Mouse (Mus musculus): ENCODE results near the gene Slc25a27. TPM values are rescaled to one million over a fixed set of nuclear protein-coding genes. Genes with fewer than 3 reads are reported as not detected.

The Slc25a27 gene
- polyA plus RNA-seq, 2 experiments = 21.4 to 28.1 TPM

DNA sequence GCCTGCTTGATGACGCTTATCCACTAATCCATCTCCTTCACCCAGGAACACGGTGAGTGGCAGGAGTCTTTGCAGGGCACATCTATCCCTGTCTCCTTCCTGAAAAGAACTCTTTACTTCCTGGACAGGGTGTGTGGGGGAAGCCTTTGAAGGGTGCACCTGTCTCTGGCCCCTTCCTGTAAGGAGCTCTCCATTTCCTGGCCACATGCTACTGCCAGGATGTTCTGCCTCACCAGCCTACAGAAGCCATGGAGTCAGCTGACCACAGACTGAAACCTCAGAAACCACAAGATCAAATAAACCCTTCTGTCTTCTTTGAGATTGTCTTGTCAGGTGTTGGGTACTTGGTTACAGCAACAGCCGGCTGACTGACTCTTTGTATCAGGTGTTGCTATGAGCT, 21.9 kb downstream of the Slc25a27 start:
- ATAC-seq (ENCODE audit: low FRiP score, low read depth) = no peak
- no peaks in the 10 kb centered on the region for H3K9me3 ChIP-seq (ENCODE audit: control insufficient read depth, low read length)
- H3K36me3 ChIP-seq (ENCODE audit: control insufficient read depth, insufficient read depth, low read length) = peaks cover 30% of the 10 kb centered on the region
- WGBS = 83% methylated on average over 3 of the region's 3 CpGs
- no peak overlapping the region for H3K27ac ChIP-seq (replicated peaks; ENCODE audit: low read depth, low read length)
- no peak overlapping the region for H3K4me3 ChIP-seq (replicated peaks; ENCODE audit: low read length)
- no peak overlapping the region for H3K4me2 ChIP-seq (replicated peaks; ENCODE audit: low read depth, low read length, severe bottlenecking)
- no peak for TF ChIP-seq POLR2A (IDR thresholded peaks at IDR 0.05; ENCODE audit: borderline replicate concordance, extremely low read depth, insufficient read depth, insufficient read length)
- no peaks in the 10 kb centered on the region for H3K4me1 ChIP-seq (ENCODE audit: control insufficient read depth, insufficient read depth, low read length)
- H3K27me3 ChIP-seq (ENCODE audit: control insufficient read depth, insufficient read depth, low read length) = no peaks in the 10 kb centered on the region
- no peak overlapping the region for H3K9ac ChIP-seq (ENCODE audit: low read depth, low read length, severe bottlenecking)
- DNase-seq (ENCODE audit: low spot score) = no peak

DNA sequence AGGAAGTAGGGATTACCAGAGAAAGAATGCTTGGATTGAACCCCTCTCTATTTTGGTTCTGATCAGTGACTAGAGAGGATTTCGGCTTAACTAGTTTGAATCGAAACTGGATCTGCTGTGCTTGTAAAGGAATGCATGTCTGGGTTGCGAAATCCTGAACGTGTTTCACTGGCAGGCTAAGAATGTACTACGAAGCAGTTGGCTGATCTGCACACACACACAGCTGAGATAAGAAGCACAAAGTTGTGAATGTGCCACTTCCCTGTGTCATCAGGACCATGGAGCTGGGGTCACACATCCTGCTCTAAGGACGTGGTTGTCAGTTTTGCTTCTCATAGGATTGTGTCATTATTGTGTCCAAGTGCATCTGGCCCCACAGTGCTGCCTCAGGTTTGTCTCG, 22.6 kb downstream of the Slc25a27 start:
- Histone ChIP-seq H3K4me1 (ENCODE audit: control insufficient read depth, insufficient read depth, low read length) (no peaks in the 10 kb centered on the region), H3K4me3 (replicated peaks; ENCODE audit: low read length) (no peak overlapping the region), H3K9ac (ENCODE audit: low read depth, low read length, severe bottlenecking) (no peak overlapping the region), H3K27me3 (ENCODE audit: control insufficient read depth, insufficient read depth, low read length) (no peaks in the 10 kb centered on the region), H3K4me2 (replicated peaks; ENCODE audit: low read depth, low read length, severe bottlenecking) (no peak overlapping the region), H3K27ac (replicated peaks; ENCODE audit: low read depth, low read length) (no peak overlapping the region), H3K36me3 (ENCODE audit: control insufficient read depth, insufficient read depth, low read length) (peaks cover 25% of the 10 kb centered on the region), H3K9me3 (ENCODE audit: control insufficient read depth, low read length) (no peaks in the 10 kb centered on the region)
- DNase-seq (ENCODE audit: low spot score) = no peak
- no peak for TF ChIP-seq POLR2A (IDR thresholded peaks at IDR 0.05; ENCODE audit: borderline replicate concordance, extremely low read depth, insufficient read depth, insufficient read length)
- WGBS = 70% methylated on average over 7 of the region's 7 CpGs
- ATAC-seq (ENCODE audit: low FRiP score, low read depth) = no peak

DNA sequence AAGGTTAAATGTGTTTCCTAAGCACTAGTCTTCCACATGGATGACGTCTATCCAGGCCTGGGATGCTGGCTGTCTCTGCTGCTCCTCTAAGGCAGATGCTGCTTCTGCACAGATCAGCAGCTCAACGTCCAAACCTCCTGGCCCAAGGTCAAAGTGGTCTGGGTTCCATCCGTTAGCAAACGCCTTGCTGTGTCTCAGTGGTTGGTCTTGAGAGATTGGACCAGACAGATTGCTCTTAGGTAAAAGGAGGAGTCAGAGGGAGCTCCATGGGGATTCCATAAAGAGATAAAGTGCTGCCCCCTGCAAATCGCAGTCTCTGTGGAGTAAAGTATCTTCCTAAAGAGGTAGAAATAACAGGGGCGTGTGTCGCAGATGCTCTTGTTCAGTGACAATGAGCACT, 23.8 kb downstream of the Slc25a27 start:
- DNase-seq (ENCODE audit: low spot score) (no peak), ATAC-seq (ENCODE audit: low FRiP score, low read depth) (no peak)
- no peaks in the 10 kb centered on the region for H3K4me1 ChIP-seq (ENCODE audit: control insufficient read depth, insufficient read depth, low read length)
- no peak for TF ChIP-seq POLR2A (IDR thresholded peaks at IDR 0.05; ENCODE audit: borderline replicate concordance, extremely low read depth, insufficient read depth, insufficient read length)
- H3K4me2 ChIP-seq (replicated peaks; ENCODE audit: low read depth, low read length, severe bottlenecking) = no peak overlapping the region
- no peaks in the 10 kb centered on the region for H3K27me3 ChIP-seq (ENCODE audit: control insufficient read depth, insufficient read depth, low read length)
- H3K9me3 ChIP-seq (ENCODE audit: control insufficient read depth, low read length) = no peaks in the 10 kb centered on the region
- H3K9ac ChIP-seq (ENCODE audit: low read depth, low read length, severe bottlenecking) = no peak overlapping the region
- peaks cover 23% of the 10 kb centered on the region for H3K36me3 ChIP-seq (ENCODE audit: control insufficient read depth, insufficient read depth, low read length)
- no peak overlapping the region for H3K27ac ChIP-seq (replicated peaks; ENCODE audit: low read depth, low read length)
- 82% methylated on average over 7 of the region's 7 CpGs for WGBS
- H3K4me3 ChIP-seq (replicated peaks; ENCODE audit: low read length) = no peak overlapping the region

DNA sequence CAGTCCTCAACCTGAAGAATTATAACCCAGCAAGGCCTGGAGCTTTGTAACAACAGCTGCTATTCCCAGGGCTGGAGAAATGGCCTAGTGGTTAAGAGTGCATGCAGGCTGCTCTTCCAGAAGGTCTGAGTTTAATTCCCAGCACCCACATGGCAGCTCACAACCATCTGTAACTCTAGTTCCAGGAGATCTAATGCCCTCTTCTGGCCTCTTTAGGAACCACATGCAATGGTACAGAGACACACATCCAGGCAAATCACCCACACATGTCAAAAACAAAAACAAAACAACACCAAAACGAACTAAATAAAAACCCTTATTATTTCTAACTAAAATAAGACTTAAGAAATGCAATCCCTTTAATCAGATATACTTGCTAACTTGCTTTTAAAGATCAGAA, 26.2 kb downstream of the Slc25a27 start:
- no peak for ATAC-seq (ENCODE audit: low FRiP score, low read depth)
- no peaks in the 10 kb centered on the region for H3K9me3 ChIP-seq (ENCODE audit: control insufficient read depth, low read length)
- no peak for DNase-seq (ENCODE audit: low spot score)
- H3K27ac ChIP-seq (replicated peaks; ENCODE audit: low read depth, low read length) = no peak overlapping the region
- WGBS = 67% methylated on average over 1 of the region's 1 CpGs
- no peak overlapping the region for H3K4me3 ChIP-seq (replicated peaks; ENCODE audit: low read length)
- H3K4me1 ChIP-seq (ENCODE audit: control insufficient read depth, insufficient read depth, low read length) = no peaks in the 10 kb centered on the region
- TF ChIP-seq POLR2A (IDR thresholded peaks at IDR 0.05; ENCODE audit: borderline replicate concordance, extremely low read depth, insufficient read depth, insufficient read length) = no peak
- H3K27me3 ChIP-seq (ENCODE audit: control insufficient read depth, insufficient read depth, low read length) = no peaks in the 10 kb centered on the region
- peaks cover 23% of the 10 kb centered on the region for H3K36me3 ChIP-seq (ENCODE audit: control insufficient read depth, insufficient read depth, low read length)
- H3K4me2 ChIP-seq (replicated peaks; ENCODE audit: low read depth, low read length, severe bottlenecking) = no peak overlapping the region
- H3K9ac ChIP-seq (ENCODE audit: low read depth, low read length, severe bottlenecking) = no peak overlapping the region

DNA sequence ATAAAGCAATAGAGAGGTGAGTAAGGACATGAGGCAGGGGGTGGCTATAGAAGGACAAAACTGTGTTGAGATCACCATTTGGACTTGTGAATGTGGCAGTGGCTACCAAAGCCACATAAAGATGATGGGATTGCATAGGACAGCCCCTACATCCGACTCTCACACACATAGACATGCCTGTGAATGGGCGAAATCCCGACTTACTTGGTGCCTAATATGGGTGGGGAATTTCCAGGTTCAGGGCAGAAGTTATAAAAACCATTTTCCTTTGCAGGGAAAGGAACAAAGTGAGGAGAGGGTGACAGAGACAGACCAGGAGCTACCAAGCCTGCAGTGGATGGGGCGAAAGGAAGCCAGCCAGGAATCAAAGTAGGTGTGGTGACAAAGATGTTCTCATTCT, 29.9 kb downstream of the Slc25a27 start:
- H3K9me3 ChIP-seq (ENCODE audit: control insufficient read depth, low read length) = no peaks in the 10 kb centered on the region
- no peak overlapping the region for H3K27ac ChIP-seq (replicated peaks; ENCODE audit: low read depth, low read length)
- WGBS = 93% methylated on average over 4 of the region's 4 CpGs
- no peak for TF ChIP-seq POLR2A (IDR thresholded peaks at IDR 0.05; ENCODE audit: borderline replicate concordance, extremely low read depth, insufficient read depth, insufficient read length)
- ATAC-seq (ENCODE audit: low FRiP score, low read depth) (no peak), DNase-seq (ENCODE audit: low spot score) (no peak)
- H3K4me1 ChIP-seq (ENCODE audit: control insufficient read depth, insufficient read depth, low read length) = no peaks in the 10 kb centered on the region
- H3K4me2 ChIP-seq (replicated peaks; ENCODE audit: low read depth, low read length, severe bottlenecking) = no peak overlapping the region
- no peak overlapping the region for H3K4me3 ChIP-seq (replicated peaks; ENCODE audit: low read length)
- peaks cover 4% of the 10 kb centered on the region for H3K36me3 ChIP-seq (ENCODE audit: control insufficient read depth, insufficient read depth, low read length)
- no peak overlapping the region for H3K9ac ChIP-seq (ENCODE audit: low read depth, low read length, severe bottlenecking)
- H3K27me3 ChIP-seq (ENCODE audit: control insufficient read depth, insufficient read depth, low read length) = no peaks in the 10 kb centered on the region

DNA sequence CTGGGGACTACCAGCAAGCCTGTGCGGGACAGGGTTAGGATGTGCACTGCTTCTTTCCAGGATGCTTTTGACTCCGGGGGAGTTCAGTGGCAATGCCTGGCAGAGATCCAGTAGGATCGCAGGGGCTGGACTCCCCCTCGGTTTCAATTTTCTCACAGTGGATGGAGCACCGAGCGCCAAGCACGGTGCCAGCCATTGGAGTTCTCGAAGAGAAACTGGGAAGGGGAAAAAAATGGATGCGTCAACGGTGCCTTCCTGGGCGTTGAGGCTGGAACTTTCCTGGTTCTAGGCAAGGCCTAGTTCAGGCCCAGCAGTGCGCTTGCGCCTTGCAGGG, 36.6 kb downstream of the Slc25a27 start:
- Histone ChIP-seq H3K4me2 (replicated peaks; ENCODE audit: low read depth, low read length, severe bottlenecking) (peak overlapping the region; percentile 72), H3K9me3 (ENCODE audit: control insufficient read depth, low read length) (no peaks in the 10 kb centered on the region), H3K27ac (replicated peaks; ENCODE audit: low read depth, low read length) (no peak overlapping the region), H3K4me1 (ENCODE audit: control insufficient read depth, insufficient read depth, low read length) (peaks cover 6% of the 10 kb centered on the region), H3K36me3 (ENCODE audit: control insufficient read depth, insufficient read depth, low read length) (no peaks in the 10 kb centered on the region), H3K4me3 (replicated peaks; ENCODE audit: low read length) (peak overlapping the region; percentile 41), H3K27me3 (ENCODE audit: control insufficient read depth, insufficient read depth, low read length) (peaks cover 31% of the 10 kb centered on the region), H3K9ac (ENCODE audit: low read depth, low read length, severe bottlenecking) (peak overlapping the region; percentile 41; the same call in 1 of the 2 replicates)
- WGBS = 44% methylated on average over 13 of the region's 13 CpGs
- DNase-seq (ENCODE audit: low spot score) (no peak), ATAC-seq (ENCODE audit: low FRiP score, low read depth) (no peak)
- no peak for TF ChIP-seq POLR2A (IDR thresholded peaks at IDR 0.05; ENCODE audit: borderline replicate concordance, extremely low read depth, insufficient read depth, insufficient read length)

All from limb, embryonic 14.5 days (tissue).